Mouse (Mus musculus) ovary, adult 10 weeks (tissue): ENCODE data around the gene Mknk2. TPM values are rescaled to one million over a fixed set of nuclear protein-coding genes. Genes with fewer than 3 reads are reported as not detected.

ENCODE experiments used
- polyA plus RNA-seq: library from polyadenylated mRNA; stranded (reverse); fragments of 350-450 nt; fragmentation: Illumina TruSeq; extraction: RNeasy Lipid Tissue Mini Kit (QIAGEN cat#74804); gene quantifications from one replicate; pipeline ENCODE4 v1.2.3, GENCODE M21; 2014

Gene Mknk2
- polyA plus RNA-seq, result 1.5 TPM

GRCm38 (mm10) chr10:80677942-80678436, at the start of gene Mknk2:
TSS of gene Mknk2 (minus strand) at chr10:80678112.

DNA sequence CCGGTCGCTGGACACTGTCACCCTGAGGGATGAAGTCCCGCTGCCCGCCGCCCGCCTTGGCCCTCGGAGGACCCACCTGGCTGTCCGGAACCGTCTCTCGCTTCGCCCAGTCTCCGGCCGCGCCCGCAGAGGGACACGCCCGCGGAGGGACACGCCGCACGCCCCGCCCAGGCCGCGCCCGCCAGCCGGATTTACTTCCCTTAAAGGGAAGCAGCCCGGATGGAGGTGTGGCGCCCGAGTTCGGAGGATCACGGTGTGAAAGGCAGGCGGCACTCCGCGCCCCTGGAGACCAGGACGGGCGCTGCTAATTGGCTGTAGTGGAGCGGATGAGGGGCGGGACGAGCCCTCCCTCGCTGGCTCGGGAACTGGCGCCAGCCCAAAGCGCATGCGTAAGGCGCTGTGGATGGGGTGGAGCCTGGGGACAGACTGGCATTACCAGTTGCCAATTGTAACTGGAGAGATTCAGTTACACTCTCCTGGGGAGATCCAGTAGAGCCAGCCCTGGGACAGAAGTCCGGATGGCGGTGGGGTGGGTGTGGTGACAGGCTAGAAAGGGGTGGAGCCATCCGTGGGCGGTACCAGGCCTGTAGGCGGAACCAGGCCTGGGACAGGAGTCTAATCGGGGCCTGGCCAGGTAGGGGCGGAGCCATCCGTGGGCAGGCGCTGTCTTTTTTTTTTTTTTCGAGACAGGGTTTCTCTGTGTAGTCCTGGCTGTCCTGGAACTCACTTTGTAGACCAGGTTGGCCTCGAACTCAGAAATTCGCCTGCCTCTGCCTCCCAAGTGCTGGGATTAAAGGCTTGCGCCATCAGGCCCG, 24.0 kb upstream of the Mknk2 start, which contains the start of the genes Mob3a and Izumo4:
Gene Mob3a, minus strand, starts transcription at position 257 of the 815 bp plus-strand sequence.
Gene Izumo4, plus strand, starts transcription at position 464 of the 815 bp plus-strand sequence.

DNA sequence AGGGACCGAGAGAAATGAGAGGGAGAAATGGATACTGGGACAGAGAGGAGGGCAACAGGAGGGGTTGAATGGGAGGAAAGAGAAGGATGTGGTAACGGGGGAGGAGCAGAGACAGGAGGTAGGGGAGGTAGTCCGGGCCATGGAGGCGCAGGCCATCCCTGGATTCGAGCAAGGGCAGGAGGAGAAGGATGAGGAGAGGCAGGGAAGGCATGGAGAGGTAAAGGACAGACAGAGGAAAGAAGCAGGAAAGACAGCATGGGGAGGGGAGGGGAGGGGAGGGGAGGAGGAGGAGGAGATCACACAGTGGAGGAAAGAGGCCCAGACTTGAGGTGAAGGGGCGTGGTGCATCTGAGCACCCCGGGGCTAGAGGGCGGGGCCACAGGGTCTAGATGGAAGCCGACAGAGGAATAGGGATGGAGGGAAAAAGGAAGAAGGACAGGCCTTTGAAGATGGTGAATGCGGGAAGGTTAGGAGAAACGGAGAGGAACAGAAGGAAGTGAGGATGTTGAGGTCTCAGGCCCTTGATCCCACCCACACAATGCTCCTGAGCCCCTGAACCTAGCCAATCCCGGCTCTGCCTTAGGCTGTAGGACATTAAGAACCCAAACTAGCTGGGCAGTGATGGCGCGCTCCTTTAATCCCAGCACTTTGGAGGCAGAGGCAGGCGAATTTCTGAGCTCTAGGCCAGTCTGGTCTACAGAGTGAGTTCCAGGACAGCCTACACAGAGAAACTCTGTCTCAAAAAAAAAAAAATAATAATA, 20.9 kb downstream of the Mknk2 start, which contains the start of gene Btbd2:
Gene Btbd2, minus strand, starts transcription at position 209 of the 761 bp plus-strand sequence.

DNA sequence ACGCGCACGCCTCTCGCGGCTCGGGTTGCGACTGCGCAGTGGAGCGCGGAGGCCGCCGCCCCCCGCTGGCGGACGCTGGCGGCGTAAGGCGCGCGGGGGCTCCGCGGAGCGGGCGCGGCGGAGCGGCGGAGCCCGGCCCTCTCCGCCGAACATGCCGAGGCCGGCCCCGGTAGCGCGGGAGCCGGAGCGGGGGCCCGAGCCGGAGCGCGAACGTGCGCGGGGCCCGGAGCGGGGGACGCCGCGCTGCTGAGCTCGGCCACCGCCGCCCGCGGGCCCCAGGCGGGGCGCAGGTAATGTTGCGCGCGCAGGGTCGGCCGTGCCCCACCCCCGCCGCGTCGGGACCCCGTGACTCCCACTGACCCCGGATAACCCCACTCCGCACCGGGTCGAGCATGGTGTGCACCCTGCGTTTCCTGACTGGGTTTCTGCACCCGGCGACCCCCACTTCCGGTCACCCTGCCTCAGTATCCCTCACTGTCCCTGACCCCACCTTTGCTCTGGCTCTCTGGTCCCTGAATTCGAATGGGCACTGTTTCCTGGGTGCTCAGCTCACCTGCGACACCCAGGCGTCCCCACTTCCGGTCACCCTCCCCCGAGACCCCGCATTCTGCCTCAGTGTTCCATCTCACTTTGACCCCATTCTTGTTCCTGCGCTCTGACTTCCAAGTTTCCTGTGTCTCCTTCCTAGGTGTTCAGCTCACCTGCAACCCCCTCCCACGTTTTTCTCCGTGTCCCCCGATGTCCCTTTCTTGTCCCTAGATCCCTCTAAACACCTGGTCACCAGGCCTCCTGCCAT, 55.1 kb downstream of the Mknk2 start, which contains the start of gene Csnk1g2:
Gene Csnk1g2, plus strand, starts transcription at position 178 of the 796 bp plus-strand sequence.

Other genes with a start within 250 kb of the Mknk2 start
- 6.6 TPM for gene Tcf3, start 244.5 kb downstream of the Mknk2 start, polyA plus RNA-seq
- not detected for gene Onecut3, start 183.3 kb downstream of the Mknk2 start, polyA plus RNA-seq
- gene Atp8b3, start 139.0 kb downstream of the Mknk2 start, polyA plus RNA-seq, result not detected
- 0.77 TPM for gene Rexo1, start 116.6 kb downstream of the Mknk2 start, polyA plus RNA-seq
- 3.8 TPM for gene Klf16, start 100.8 kb downstream of the Mknk2 start, polyA plus RNA-seq
- gene Abhd17a, start 87.8 kb downstream of the Mknk2 start, polyA plus RNA-seq, result not detected
- not detected for gene Scamp4, start 75.2 kb downstream of the Mknk2 start, polyA plus RNA-seq
- not detected for gene Adat3, start 75.2 kb downstream of the Mknk2 start, polyA plus RNA-seq
- gene Gm49322, start 72.1 kb downstream of the Mknk2 start, polyA plus RNA-seq, result not detected
- gene Csnk1g2, start 55.3 kb downstream of the Mknk2 start, polyA plus RNA-seq, result 0.77 TPM
- gene Btbd2, start 21.0 kb downstream of the Mknk2 start, polyA plus RNA-seq, result 0.51 TPM
- gene Mob3a, start 23.9 kb upstream of the Mknk2 start, polyA plus RNA-seq, result 3.1 TPM
- 0.46 TPM for gene Izumo4, start 24.1 kb upstream of the Mknk2 start, polyA plus RNA-seq
- 8.9 TPM for gene Ap3d1, start 64.2 kb upstream of the Mknk2 start, polyA plus RNA-seq
- 3.4 TPM for gene Dot1l, start 77.1 kb upstream of the Mknk2 start, polyA plus RNA-seq
- gene Sf3a2, start 120.1 kb upstream of the Mknk2 start, polyA plus RNA-seq, result 6.4 TPM
- gene Plekhj1, start 120.5 kb upstream of the Mknk2 start, polyA plus RNA-seq, result 2.9 TPM
- not detected for gene Amh, start 127.1 kb upstream of the Mknk2 start, polyA plus RNA-seq
- not detected for gene Jsrp1, start 135.4 kb upstream of the Mknk2 start, polyA plus RNA-seq
- 134 TPM for gene Oaz1, start 148.5 kb upstream of the Mknk2 start, polyA plus RNA-seq
- not detected for gene Lingo3, start 165.9 kb upstream of the Mknk2 start, polyA plus RNA-seq
- gene Lsm7, start 177.1 kb upstream of the Mknk2 start, polyA plus RNA-seq, result 3.4 TPM
- not detected for gene Sppl2b, start 177.2 kb upstream of the Mknk2 start, polyA plus RNA-seq
- not detected for gene Tmprss9, start 193.7 kb upstream of the Mknk2 start, polyA plus RNA-seq
- gene Timm13, start 222.9 kb upstream of the Mknk2 start, polyA plus RNA-seq, result not detected
- gene Lmnb2, start 240.1 kb upstream of the Mknk2 start, polyA plus RNA-seq, result 0.51 TPM